Mouse (Mus musculus) G1E (cell line): ENCODE data around the gene Ccdc78. TPM values are rescaled to one million over a fixed set of nuclear protein-coding genes. Genes with fewer than 3 reads are reported as not detected.
"Not testable (repeated sequence)": the region's sequence is repeated elsewhere in the genome, so short reads cannot be mapped to it uniquely, and the experiment has no call there.

Experiments
- ATAC-seq: 2 replicates; pipeline ENCODE4 v1.8.0; 2016; ENCODE audit warnings: mild to moderate bottlenecking; ENCODE audit not compliant: insufficient number of reproducible peaks, poor library complexity, low FRiP score, severe bottlenecking; ENCODE audit errors: extremely low read depth
- DNase-seq: peaks from one replicate; pipeline ENCODE4 v3.0.0; 2012; ENCODE audit warnings: low spot score
- H3K27me3 ChIP-seq: 2 replicates; pipeline ENCODE4 v1.6.1; 2012; ENCODE audit warnings: mild to moderate bottlenecking, low read length, inconsistent platforms; ENCODE audit not compliant: insufficient read depth
- H3K36me3 ChIP-seq: replicated peaks from 2 replicates; pipeline ENCODE3; 2012; ENCODE audit warnings: mild to moderate bottlenecking, inconsistent platforms
- H3K4me1 ChIP-seq: 2 replicates; pipeline ENCODE4 v1.6.1; 2012; ENCODE audit warnings: low read depth, low read length, inconsistent platforms, mixed read lengths; ENCODE audit not compliant: insufficient read depth
- H3K4me3 ChIP-seq: 2 replicates; pipeline ENCODE4 v1.5.1; 2012; ENCODE audit warnings: low read depth, mild to moderate bottlenecking, inconsistent platforms, low read length, moderate library complexity, mixed read lengths
- H3K9me3 ChIP-seq: replicated peaks from 2 replicates; pipeline ENCODE4 v1.6.1; 2012; ENCODE audit warnings: inconsistent platforms
- CTCF ChIP-seq: IDR thresholded peaks from 2 replicates; pipeline ENCODE4 v1.5.1; 2012; ENCODE audit warnings: low read depth, low read length, inconsistent platforms, mixed read lengths
- GATA1 ChIP-seq: IDR thresholded peaks from 2 replicates; pipeline ENCODE4 v1.6.1; 2012; ENCODE audit warnings: borderline replicate concordance, low read length, inconsistent platforms, mixed read lengths
- GATA2 ChIP-seq: IDR thresholded peaks from 2 replicates; pipeline ENCODE4 v1.6.1; 2012; ENCODE audit warnings: low read depth, low read length, inconsistent platforms, borderline replicate concordance
- POLR2AphosphoS5 ChIP-seq: IDR thresholded peaks from 2 replicates; pipeline ENCODE4 v1.6.1; 2012; ENCODE audit warnings: low read depth, low read length, inconsistent platforms; ENCODE audit not compliant: insufficient replicate concordance
- TAL1 ChIP-seq: conservative IDR thresholded peaks from 2 replicates; pipeline ENCODE4 v1.6.1; 2012; ENCODE audit warnings: low read depth, low read length, inconsistent platforms, mixed read lengths
- polyA plus RNA-seq: library from polyadenylated mRNA; stranded (reverse); fragments of >175 nt; gene quantifications from 2 replicates; pipeline ENCODE4 v1.2.3, GENCODE M21; 2012
- total RNA-seq, 2 experiments: library from RNA; stranded (forward) in 1 of 2; stranded (reverse) in 1 of 2; fragments of 200-1000 nt in 1 of 2; fragments of >200 nt in 1 of 2; fragmentation: Nextera tagmentation in 1 of 2; gene quantifications; 2 replicates each; pipeline ENCODE4 v1.2.3; 2014 to 2017

Ccdc78 gene
- total and polyA plus RNA-seq, 3 experiments: 0.05 to 0.22 TPM; not detected in 1

DNA sequence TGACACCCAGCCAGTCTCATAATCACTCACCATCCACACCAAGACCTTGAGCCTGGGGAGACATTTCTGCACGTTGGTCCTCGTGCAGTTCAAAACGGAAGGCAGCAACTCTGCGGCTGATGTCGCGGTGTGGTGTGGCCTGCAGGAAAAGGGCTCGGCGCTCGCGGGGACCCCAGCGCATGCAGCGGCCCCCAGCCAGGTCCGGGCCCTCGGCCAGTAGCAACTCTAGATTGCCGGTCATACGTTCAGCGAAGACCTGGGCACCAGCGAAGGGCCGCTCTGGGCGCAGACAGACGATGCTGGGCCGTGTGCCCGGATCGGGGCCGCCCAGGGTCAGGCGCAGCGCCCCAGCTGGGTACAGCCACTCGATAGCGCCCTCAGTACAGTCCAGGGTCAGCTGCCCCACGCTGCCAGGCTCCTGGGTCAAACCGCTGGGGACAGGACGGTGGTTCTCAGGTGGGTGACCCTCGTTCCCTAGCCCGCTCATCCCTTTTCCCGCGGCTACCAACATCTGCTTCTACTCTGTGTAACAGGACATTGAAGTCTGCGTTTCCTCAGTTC lies 9.9 kb downstream of the Ccdc78 start:
- ATAC-seq (no peak), DNase-seq (peak; percentile 32)
- TF ChIP-seq TAL1 (no peak), GATA1 (no peak), GATA2 (no peak), CTCF (no peak), POLR2AphosphoS5 (no peak)
- peaks cover 34% of the 10 kb centered on the region for H3K36me3 ChIP-seq
- H3K27me3 ChIP-seq: no peaks in the 10 kb centered on the region
- peak overlapping the region; percentile 89 for H3K4me3 ChIP-seq
- no peaks in the 10 kb centered on the region for H3K9me3 ChIP-seq
- H3K4me1 ChIP-seq: peaks cover 61% of the 10 kb centered on the region

DNA sequence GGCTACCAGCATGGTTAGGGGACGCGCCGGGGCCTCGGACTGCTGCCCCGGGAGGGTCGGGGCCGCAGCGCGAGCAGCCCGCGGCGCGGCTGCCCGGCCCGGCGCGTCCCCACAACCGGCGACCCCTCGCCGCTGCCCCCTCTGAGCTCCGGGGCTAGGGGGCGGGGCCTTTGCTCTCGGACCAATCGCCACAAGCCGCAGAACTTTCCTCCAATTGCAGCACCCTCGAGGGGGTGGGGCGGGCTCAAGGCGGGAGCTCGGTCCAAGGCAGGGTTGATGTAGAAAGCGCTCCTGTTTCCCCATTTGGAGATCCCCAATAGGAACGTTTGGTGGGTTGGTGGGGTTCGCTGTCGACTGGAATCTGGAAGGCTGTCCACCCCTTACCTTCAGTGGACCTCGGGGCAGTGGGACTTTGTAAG lies 10.6 kb downstream of the Ccdc78 start, which contains the start of gene Metrn:
Gene Metrn, minus strand, starts transcription at position 186 of the 419 bp plus-strand sequence.
- DNase-seq (peak; percentile 98), ATAC-seq (peak; percentile 83)
- Histone ChIP-seq H3K27me3 (no peaks in the 10 kb centered on the region), H3K4me1 (peaks cover 58% of the 10 kb centered on the region), H3K9me3 (no peaks in the 10 kb centered on the region), H3K4me3 (peak within 1 kb of the TSS; percentile 89), H3K36me3 (peaks cover 32% of the 10 kb centered on the region)
- TF ChIP-seq POLR2AphosphoS5: no peak
- TF ChIP-seq GATA1: no peak
- TF ChIP-seq CTCF: no peak
- no peak for TF ChIP-seq TAL1
- TF ChIP-seq GATA2: no peak

DNA sequence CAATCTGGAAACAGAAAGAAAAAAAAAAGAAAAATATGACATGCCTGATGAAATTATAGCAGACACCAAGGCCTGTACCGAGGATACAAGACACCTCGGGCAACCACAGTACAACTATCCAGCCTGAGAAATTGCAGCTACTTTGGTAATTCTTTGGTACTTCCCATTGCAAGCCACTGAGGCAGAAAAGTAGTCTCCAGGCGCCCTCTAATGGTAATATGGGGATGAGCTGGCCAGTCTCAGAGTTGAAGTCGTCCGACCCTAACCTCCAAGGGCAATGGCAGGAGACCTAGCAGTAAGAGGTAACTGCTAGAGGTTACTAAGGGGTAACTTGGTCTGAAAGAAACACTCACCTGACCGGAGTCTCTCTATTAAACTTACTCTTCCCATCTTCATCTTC lies 14.6 kb downstream of the Ccdc78 start:
- DNase-seq: peak; percentile 74
- Histone ChIP-seq H3K4me1 (peaks cover 20% of the 10 kb centered on the region), H3K27me3 (peaks cover 7% of the 10 kb centered on the region; the same call in 1 of the 2 replicates), H3K36me3 (peaks cover 1% of the 10 kb centered on the region), H3K4me3 (no peak overlapping the region), H3K9me3 (no peaks in the 10 kb centered on the region)
- ATAC-seq: peak; percentile 48; the same call in 1 of the 2 replicates
- no peak for TF ChIP-seq GATA1
- TF ChIP-seq POLR2AphosphoS5: no peak
- peak; percentile 56 for TF ChIP-seq CTCF
- no peak for TF ChIP-seq TAL1
- no peak for TF ChIP-seq GATA2

DNA sequence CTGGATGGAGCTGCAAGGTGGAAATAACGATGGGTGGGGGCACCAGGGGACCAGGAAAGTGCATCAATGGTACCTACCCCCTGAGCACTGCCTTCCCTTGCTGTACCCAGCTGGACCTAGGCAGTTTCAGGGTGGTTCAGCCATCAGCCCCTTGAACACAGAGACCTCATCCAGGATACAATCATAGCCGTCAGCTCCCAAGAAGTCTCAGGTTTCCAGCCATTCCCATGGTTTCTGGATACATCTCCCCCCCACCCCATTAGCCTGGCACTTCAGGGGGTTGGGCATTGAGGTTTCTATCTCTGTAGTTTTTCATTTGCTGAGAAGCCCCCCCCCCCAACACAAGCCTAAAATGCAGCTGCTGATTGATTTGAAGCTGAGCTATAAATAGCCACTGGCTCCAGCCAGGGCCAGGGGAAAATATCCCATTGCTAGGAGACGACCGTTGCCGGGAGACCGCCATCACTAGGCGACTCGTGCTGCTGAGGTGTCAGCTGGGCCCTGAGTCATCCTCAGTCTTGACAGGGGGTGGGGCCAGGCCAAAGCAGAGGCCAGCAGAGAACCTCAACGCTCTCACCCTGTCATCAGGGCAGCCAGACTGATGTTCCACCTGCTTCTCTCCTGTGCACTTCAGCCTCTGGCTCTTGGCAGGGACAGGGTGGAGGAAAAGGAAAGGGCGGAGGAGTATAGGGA lies 16.6 kb downstream of the Ccdc78 start:
- Histone ChIP-seq H3K9me3 (no peaks in the 10 kb centered on the region), H3K4me1 (peaks cover 7% of the 10 kb centered on the region), H3K27me3 (peaks cover 7% of the 10 kb centered on the region; the same call in 1 of the 2 replicates), H3K4me3 (no peak overlapping the region), H3K36me3 (no peaks in the 10 kb centered on the region)
- no peak for ATAC-seq
- no peak for DNase-seq
- no peak for TF ChIP-seq GATA2
- TF ChIP-seq CTCF: no peak
- TF ChIP-seq POLR2AphosphoS5: no peak
- no peak for TF ChIP-seq TAL1
- TF ChIP-seq GATA1: no peak

DNA sequence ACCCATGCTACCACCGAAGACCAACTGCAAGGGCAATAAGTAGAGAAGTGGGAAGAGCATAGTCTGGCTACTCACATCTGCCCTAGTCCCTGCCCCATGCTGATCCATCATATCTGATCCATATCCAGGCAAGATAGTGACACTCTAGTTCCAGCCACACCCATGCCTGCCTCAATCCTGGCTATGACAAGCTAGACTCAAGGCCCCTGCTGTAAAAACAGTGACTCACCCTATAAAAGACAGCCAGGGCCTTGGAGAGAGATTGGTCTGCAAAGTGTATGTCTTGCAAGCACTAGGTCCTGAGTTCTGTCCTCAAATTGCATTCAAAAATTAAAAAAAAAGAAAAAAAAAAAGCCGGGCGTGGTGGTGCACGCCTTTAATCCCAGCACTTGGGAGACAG lies 20.1 kb downstream of the Ccdc78 start:
- Histone ChIP-seq H3K4me3 (no peak overlapping the region), H3K27me3 (peaks cover 38% of the 10 kb centered on the region)

DNA sequence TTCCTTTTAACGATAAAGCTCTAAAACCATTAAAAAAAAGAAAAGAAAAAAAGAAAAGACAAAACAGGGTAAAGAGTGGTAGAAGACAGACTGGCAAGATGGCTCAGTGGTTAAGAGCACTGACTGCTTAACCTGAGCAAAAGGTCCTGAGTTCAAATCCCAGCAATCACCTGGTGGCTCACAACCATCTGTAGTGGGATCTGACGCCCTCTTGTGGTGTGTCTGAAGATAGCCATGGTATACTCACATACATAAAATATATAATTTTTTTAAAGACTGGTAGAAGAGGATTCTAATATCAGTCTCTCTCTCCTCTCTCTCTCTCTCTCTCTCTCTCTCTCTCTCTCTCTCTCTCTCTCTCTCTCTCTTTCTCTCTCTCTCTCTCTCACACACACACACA lies 21.1 kb downstream of the Ccdc78 start:
- H3K4me3 ChIP-seq, H3K36me3 ChIP-seq, DNase-seq, H3K4me1 ChIP-seq, H3K9me3 ChIP-seq, ATAC-seq: not testable (repeated sequence)
- peaks cover 46% of the 10 kb centered on the region for H3K27me3 ChIP-seq

More for the DNA sequence above, 20.1 kb downstream of the Ccdc78 start:
- Histone ChIP-seq H3K4me1 (peaks cover 5% of the 10 kb centered on the region; the same call in 1 of the 2 replicates), H3K9me3 (0 out of 2 replicates have a peak, but pooled peaks cover 5% of the 10 kb centered on the region), H3K36me3 (no peaks in the 10 kb centered on the region)
- TF ChIP-seq CTCF (no peak), GATA2 (no peak), GATA1 (no peak), POLR2AphosphoS5 (no peak), TAL1 (no peak)
- ATAC-seq (no peak), DNase-seq (no peak)
